Mouse (Mus musculus): ENCODE measurements at regions not wholly inside any gene's neighbourhood (a gene's known extent, or its start where the extent isn't known, plus 50 kb on each side); places are given as distances from the start of the nearest gene placed in this dataset.

- no peak for DNase-seq (ENCODE audit: inconsistent age in 2 of 2, low spot score in 1 of 2)
These were observed 176.1 kb downstream of the Rab11fip4 start for GRCm38 (mm10) chr11:79767111-79767510.

GRCm38 (mm10) chr11:79766036-79766435, 175.0 kb downstream of the Rab11fip4 start:
- no peak for DNase-seq (ENCODE audit: inconsistent age in 2 of 2, low spot score in 1 of 2)

DNA sequence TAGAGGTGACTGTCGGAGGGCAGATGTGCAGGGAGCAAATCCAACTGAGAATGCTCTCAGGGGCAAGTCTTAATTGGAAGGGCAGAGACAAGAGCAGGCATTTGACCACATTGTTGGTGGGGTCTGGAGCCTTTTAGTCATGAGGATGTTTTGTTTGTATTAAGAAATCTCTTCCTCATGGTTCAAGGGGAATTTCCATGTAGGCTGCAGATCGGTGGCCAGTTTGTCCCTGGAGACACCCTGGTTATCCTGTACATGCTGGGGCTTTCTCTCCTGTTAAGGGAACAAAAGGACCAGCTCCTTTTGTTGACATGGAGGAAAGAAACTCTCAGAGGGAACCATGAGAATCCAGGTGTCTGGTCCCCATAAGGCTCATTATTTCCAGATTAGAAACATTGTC, 174.4 kb downstream of the Rab11fip4 start:
- no peak for DNase-seq (ENCODE audit: inconsistent age in 2 of 2, low spot score in 1 of 2)

GRCm38 (mm10) chr11:79764026-79764425, 173.0 kb downstream of the Rab11fip4 start:
- DNase-seq (ENCODE audit: inconsistent age in 2 of 2, low spot score in 1 of 2): no peak

- DNase-seq (ENCODE audit: inconsistent age in 2 of 2, low spot score in 1 of 2): peak in 1 of 2 experiments; percentile 51
These were observed 171.6 kb downstream of the Rab11fip4 start for GRCm38 (mm10) chr11:79762654-79763053.

DNA sequence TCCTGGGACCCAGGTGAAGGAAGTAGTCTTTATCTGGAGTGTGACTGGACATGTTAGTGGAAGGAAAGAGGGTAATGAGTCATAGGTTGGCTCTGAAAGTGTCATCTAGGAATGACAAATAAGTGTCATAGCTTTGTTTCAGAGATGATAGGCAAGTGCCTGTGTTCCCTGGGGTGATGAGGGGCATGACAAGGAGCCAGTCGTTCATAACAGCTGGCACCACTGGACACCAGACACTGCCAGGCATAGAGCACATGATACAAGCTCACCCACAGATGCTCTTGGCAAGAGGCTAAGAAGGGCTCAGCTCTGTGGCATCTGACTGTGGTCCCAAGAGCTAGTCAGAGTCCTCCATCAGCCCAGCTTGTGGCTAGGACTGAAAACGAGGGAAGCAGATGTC, 171.0 kb downstream of the Rab11fip4 start:
- DNase-seq (ENCODE audit: inconsistent age in 2 of 2, low spot score in 1 of 2): no peak

DNA sequence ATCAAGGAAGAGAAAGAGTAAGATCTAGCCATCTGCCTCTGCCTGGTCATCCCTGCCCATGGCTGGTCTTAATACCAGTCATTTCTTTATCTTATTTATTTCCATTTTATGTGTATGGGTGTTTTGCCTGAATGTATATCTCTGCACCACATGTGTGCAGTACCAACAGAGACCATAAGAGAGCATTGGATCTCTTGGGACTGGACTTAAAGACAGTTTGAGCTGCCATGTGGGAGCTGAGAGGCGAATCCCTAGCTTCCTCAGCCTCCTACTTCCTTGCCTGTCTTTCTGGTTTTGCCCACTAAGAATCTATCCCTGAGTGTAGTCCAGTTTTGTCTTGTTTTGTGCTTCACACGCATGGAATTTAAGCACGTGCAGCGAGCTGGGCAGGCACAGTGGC, 169.5 kb downstream of the Rab11fip4 start:
- no peak for DNase-seq (ENCODE audit: inconsistent age in 2 of 2, low spot score in 1 of 2)

GRCm38 (mm10) chr11:79758281-79758680, 167.3 kb downstream of the Rab11fip4 start:
- no peak for DNase-seq (ENCODE audit: inconsistent age in 2 of 2, low spot score in 1 of 2)

- no peak for DNase-seq (ENCODE audit: inconsistent age in 2 of 2, low spot score in 1 of 2)
These were observed 166.6 kb downstream of the Rab11fip4 start for GRCm38 (mm10) chr11:79757513-79758071.

DNA sequence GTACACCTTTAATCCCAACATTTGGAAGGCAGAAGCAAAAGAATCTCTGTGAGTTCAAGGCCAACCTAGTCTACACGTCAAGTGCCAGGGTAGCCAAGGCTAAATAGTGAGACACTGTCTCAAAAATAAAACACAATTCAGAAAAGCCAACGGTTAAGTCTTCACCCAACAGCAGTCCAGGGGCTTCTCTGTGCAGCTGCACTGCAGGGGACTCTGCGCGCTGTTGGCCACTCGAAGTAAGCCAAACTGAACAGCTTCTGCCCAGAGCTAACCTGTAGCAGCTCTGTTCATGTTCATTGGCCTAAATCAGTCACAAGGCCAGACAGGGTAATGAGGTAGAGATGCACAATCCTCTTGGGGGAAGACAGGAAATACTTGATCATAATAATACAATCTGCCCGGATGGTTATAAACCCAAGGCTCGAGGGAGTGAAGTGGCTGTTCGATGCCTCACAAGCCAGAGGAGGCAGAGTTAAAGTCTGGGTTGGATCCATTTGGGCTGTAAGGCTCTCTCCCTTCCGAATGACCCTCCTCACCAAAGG, 165.4 kb downstream of the Rab11fip4 start:
- DNase-seq (ENCODE audit: inconsistent age in 2 of 2, low spot score in 1 of 2): peak in 1 of 2 experiments; percentile 61

DNA sequence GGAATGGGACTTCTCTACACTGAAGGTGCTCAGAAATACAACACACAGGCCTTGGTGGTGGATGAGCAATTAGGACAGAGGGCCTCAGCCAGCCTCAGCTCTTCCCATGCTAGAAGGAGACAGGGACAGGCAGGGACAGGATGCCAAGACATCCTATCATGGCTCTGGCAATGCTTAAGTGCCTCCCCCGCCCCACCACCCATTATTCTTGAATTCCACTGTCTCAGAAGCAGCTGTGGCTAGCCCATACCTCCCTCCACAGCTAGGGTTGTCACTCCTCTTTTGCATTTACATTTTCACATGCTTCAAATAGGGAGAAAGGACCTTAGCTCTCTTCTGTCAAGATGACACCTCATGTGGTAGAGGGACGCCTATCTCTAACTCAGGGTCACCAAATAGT, 162.5 kb downstream of the Rab11fip4 start:
- no peak for DNase-seq (ENCODE audit: inconsistent age in 2 of 2, low spot score in 1 of 2)

DNA sequence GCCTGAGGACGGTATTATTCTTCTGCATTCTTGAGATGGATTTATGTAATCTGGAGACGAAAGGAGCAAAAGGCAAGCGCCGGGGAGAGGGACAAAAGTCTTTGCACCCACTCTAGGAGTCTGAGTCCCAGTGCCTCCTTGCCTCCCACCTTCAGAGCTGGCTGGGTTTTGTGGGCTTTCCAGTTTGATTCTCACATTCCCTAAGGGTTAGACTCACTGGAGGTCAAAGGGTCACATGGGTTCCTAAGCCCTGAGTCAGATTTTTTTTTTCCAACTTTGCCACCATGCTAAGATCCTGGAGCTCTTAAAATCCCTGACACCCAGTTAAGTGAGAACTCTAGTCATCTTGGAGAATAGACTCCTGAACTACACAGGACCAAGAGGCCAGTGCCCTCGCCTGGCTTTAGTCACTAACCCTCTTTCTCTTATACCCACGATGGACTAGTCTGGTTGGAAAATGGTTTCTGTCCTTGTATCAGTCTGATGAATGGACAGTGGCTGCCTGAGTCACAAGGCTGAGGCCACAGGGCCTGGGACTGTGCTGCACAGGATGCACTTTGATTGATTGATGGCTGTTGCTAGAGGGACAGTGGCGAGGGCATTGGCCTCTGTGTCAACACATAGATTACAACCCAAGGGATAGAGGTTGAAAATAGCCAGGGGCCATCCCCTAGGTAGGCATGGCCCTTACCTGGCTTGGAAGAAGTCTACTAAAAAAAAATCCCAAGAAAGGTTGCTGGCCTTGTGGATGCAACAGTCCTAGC, 161.9 kb downstream of the Rab11fip4 start:
- peak; percentile 88 to 93 for DNase-seq (ENCODE audit: inconsistent age in 2 of 2, low spot score in 1 of 2)

- DNase-seq (ENCODE audit: inconsistent age in 2 of 2, low spot score in 1 of 2): peak; percentile 82 to 90
These were observed 161.0 kb downstream of the Rab11fip4 start for GRCm38 (mm10) chr11:79751751-79752716.

DNA sequence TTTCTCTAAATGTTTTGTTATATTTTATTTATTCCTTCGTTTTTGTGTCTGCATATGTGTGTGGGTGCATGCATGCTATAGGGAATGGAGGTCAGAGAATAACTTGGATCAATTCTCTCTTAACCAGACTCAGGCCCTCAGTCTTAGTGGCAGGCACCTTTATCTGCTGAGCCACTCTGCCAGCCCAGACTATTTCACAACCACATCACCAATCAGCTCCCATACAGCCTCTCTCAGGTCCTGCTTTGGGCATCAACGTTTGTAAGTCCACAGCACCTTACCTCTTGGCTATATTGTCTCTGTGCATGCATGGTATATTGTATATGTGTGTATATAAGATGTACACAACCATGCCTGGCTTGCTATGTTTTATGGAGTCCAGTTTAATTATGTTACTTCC, 159.9 kb downstream of the Rab11fip4 start:
- peak in 1 of 2 experiments; percentile 71 for DNase-seq (ENCODE audit: inconsistent age in 2 of 2, low spot score in 1 of 2)

GRCm38 (mm10) chr11:79749755-79750434, 158.9 kb downstream of the Rab11fip4 start:
- peak in 1 of 2 experiments; percentile 62 for DNase-seq (ENCODE audit: inconsistent age in 2 of 2, low spot score in 1 of 2)

- no peak for DNase-seq (ENCODE audit: inconsistent age in 2 of 2, low spot score in 1 of 2)
These were observed 158.1 kb downstream of the Rab11fip4 start for GRCm38 (mm10) chr11:79749141-79749540.

GRCm38 (mm10) chr11:79748606-79749125, 157.7 kb downstream of the Rab11fip4 start:
- no peak for DNase-seq (ENCODE audit: inconsistent age in 2 of 2, low spot score in 1 of 2)

- no peak for DNase-seq (ENCODE audit: inconsistent age in 2 of 2, low spot score in 1 of 2)
These were observed 156.8 kb downstream of the Rab11fip4 start for GRCm38 (mm10) chr11:79747801-79748200.
